ENCODE assay signal across 16 mouse cellular contexts in genomic region chr9:92217484-92217883, GRCm38 (mm10). TPM values are rescaled to one million over a fixed set of nuclear protein-coding genes. Genes with fewer than 3 reads are reported as not detected.
A peak's percentile ranks its signal among the peaks of the same experiment; 100 is the strongest.
DNase-seq lines count a peak whose midpoint lies in the region; ATAC-seq and TF ChIP-seq lines count a peak whose summit lies in the region.
"Had no signal": no experiment of that assay in that cellular context is flagged by ENCODE, and none has a peak within 500 bp of the region (broad histone marks: within the 10 kb centered on the region; RNA-seq: fewer than 3 reads in every experiment).

No protein-coding gene starts in this region.

- peak; percentile 52 for DNase-seq in hindbrain, embryonic 14.5 days (ENCODE audit: low spot score)
- DNase-seq in lung, embryonic 14.5 days: peak; percentile 70
- no peak for DNase-seq in lung, postnatal 14 days
- peak; percentile 67 for DNase-seq in midbrain, postnatal 0 days (ENCODE audit: low spot score)
- DNase-seq in adrenal gland, postnatal 14 days: no peak
- DNase-seq: right cerebral cortex, postnatal 14 days had no signal

- no peak for ATAC-seq in hindbrain, embryonic 14.5 days (ENCODE audit: low FRiP score)
- no peak; the same call in 1 of the 2 replicates for ATAC-seq in hindbrain, embryonic 16.5 days
- peak; percentile 38; the same call in 1 of the 2 replicates for ATAC-seq in lung, embryonic 14.5 days (ENCODE audit: insufficient read depth)
- ATAC-seq in activated CD4-positive, CD25-positive, alpha-beta regulatory T cell, adult 4 months: peak; percentile 71
- ATAC-seq in midbrain, postnatal 0 days (ENCODE audit: low FRiP score): 0 out of 2 replicates have a peak, but pooled peaks have one; percentile 41
- ATAC-seq in megakaryocyte, adult 5-6 weeks (ENCODE audit: poor library complexity, severe bottlenecking): no peak

- TF ChIP-seq CTCF in lung, embryonic 14.5 days (IDR thresholded peaks at IDR 0.05; ENCODE audit: low read depth): peak; percentile 21; the same call in 1 of the 2 replicates
- peak; percentile 72 for TF ChIP-seq CTCF in midbrain, postnatal 0 days (IDR thresholded peaks at IDR 0.05)

- H3K27ac ChIP-seq in hindbrain, embryonic 14.5 days: no peak overlapping the region
- no peak overlapping the region for H3K27ac ChIP-seq in hindbrain, embryonic 16.5 days (ENCODE audit: low read depth, low read length)
- H3K27ac ChIP-seq in lung, embryonic 14.5 days (ENCODE audit: low read depth): no peak overlapping the region
- no peak overlapping the region for H3K27ac ChIP-seq in midbrain, postnatal 0 days (ENCODE audit: low read depth, low read length)
- H3K27ac ChIP-seq: forebrain, embryonic 10.5 days had no signal

- H3K4me3 ChIP-seq in hindbrain, embryonic 14.5 days (replicated peaks; ENCODE audit: low read length): no peak overlapping the region
- H3K4me3 ChIP-seq in hindbrain, embryonic 16.5 days (ENCODE audit: low read length): no peak overlapping the region
- H3K4me3 ChIP-seq in lung, embryonic 14.5 days (ENCODE audit: low read depth, low read length): no peak overlapping the region
- H3K4me3 ChIP-seq in midbrain, postnatal 0 days (ENCODE audit: low read depth, low read length): no peak overlapping the region
- H3K4me3 ChIP-seq: forebrain, embryonic 10.5 days; myocyte had no signal

- no peaks in the 10 kb centered on the region for H3K4me1 ChIP-seq in hindbrain, embryonic 14.5 days (replicated peaks; ENCODE audit: control insufficient read depth, insufficient read depth, low read length)
- H3K4me1 ChIP-seq in hindbrain, embryonic 16.5 days (ENCODE audit: control insufficient read depth, insufficient read depth, low read depth, low read length): no peaks in the 10 kb centered on the region
- no peaks in the 10 kb centered on the region for H3K4me1 ChIP-seq in lung, embryonic 14.5 days (ENCODE audit: insufficient read depth)
- no peaks in the 10 kb centered on the region for H3K4me1 ChIP-seq in midbrain, postnatal 0 days (ENCODE audit: insufficient read depth, low read length)
- H3K4me1 ChIP-seq: forebrain, embryonic 10.5 days had no signal

- H3K9me3 ChIP-seq in hindbrain, embryonic 14.5 days (ENCODE audit: control insufficient read depth, low read length): no peaks in the 10 kb centered on the region
- no peaks in the 10 kb centered on the region for H3K9me3 ChIP-seq in hindbrain, embryonic 16.5 days (ENCODE audit: control insufficient read depth, low read length)
- H3K9me3 ChIP-seq in lung, embryonic 14.5 days (ENCODE audit: low read depth, low read length): no peaks in the 10 kb centered on the region
- H3K9me3 ChIP-seq in midbrain, postnatal 0 days (ENCODE audit: low read length): no peaks in the 10 kb centered on the region
- H3K9me3 ChIP-seq: forebrain, embryonic 10.5 days had no signal

- WGBS in hindbrain, embryonic 14.5 days: 78% methylated on average over 4 of the region's 4 CpGs
- 57% methylated on average over 4 of the region's 4 CpGs for WGBS in hindbrain, embryonic 16.5 days
- WGBS in lung, embryonic 14.5 days: 40% methylated on average over 4 of the region's 4 CpGs
- 39% methylated on average over 4 of the region's 4 CpGs for WGBS in midbrain, postnatal 0 days

- no peaks in the 10 kb centered on the region for H3K27me3 ChIP-seq in hindbrain, embryonic 14.5 days (ENCODE audit: control insufficient read depth, insufficient read depth, low read length)
- H3K27me3 ChIP-seq in hindbrain, embryonic 16.5 days (replicated peaks; ENCODE audit: control insufficient read depth, insufficient read depth, low read length): no peaks in the 10 kb centered on the region
- no peaks in the 10 kb centered on the region for H3K27me3 ChIP-seq in lung, embryonic 14.5 days (ENCODE audit: insufficient read depth, low read length)
- no peaks in the 10 kb centered on the region for H3K27me3 ChIP-seq in midbrain, postnatal 0 days (ENCODE audit: insufficient read depth, low read length)

- no peaks in the 10 kb centered on the region for H3K36me3 ChIP-seq in hindbrain, embryonic 14.5 days (replicated peaks; ENCODE audit: control insufficient read depth, insufficient read depth)
- no peaks in the 10 kb centered on the region for H3K36me3 ChIP-seq in hindbrain, embryonic 16.5 days (ENCODE audit: control insufficient read depth, insufficient read depth, low read length)
- no peaks in the 10 kb centered on the region for H3K36me3 ChIP-seq in lung, embryonic 14.5 days (ENCODE audit: insufficient read depth)
- no peaks in the 10 kb centered on the region for H3K36me3 ChIP-seq in midbrain, postnatal 0 days (ENCODE audit: insufficient read depth, low read length)
- H3K36me3 ChIP-seq: forebrain, embryonic 10.5 days had no signal

- H3K4me2 ChIP-seq in hindbrain, embryonic 14.5 days (replicated peaks): no peak overlapping the region
- no peak overlapping the region for H3K4me2 ChIP-seq in hindbrain, embryonic 16.5 days (ENCODE audit: low read length)
- H3K4me2 ChIP-seq in lung, embryonic 14.5 days: no peak overlapping the region
- H3K4me2 ChIP-seq in midbrain, postnatal 0 days (ENCODE audit: low read depth, low read length, poor library complexity, severe bottlenecking): no peak overlapping the region
- H3K4me2 ChIP-seq: heart, embryonic 11.5 days had no signal

- no peak overlapping the region for H3K9ac ChIP-seq in hindbrain, embryonic 14.5 days
- no peak overlapping the region for H3K9ac ChIP-seq in hindbrain, embryonic 16.5 days (ENCODE audit: low read depth, low read length)
- H3K9ac ChIP-seq in lung, embryonic 14.5 days: no peak overlapping the region
- no peak overlapping the region for H3K9ac ChIP-seq in midbrain, postnatal 0 days (replicated peaks; ENCODE audit: low read length, poor library complexity, severe bottlenecking)

RNA-seq across cellular contexts. Expression of gene Plscr5, which starts 24.7 kb away (rescaled TPM):
- 0.35 and 0.48 TPM in 2 replicates for polyA plus RNA-seq in hindbrain, embryonic 14.5 days (2014; fragmentation: Nextera tagmentation; extraction: Ambion mirVana)
- polyA plus RNA-seq in hindbrain, embryonic 16.5 days (2015; fragmentation: Nextera tagmentation; extraction: Ambion mirVana): 0.55 and 0.56 TPM in 2 replicates
- polyA plus RNA-seq in lung, embryonic 14.5 days (2014; fragmentation: Nextera tagmentation; extraction: Ambion mirVana): not detected in 2 replicates
- polyA plus RNA-seq in activated CD4-positive, CD25-positive, alpha-beta regulatory T cell, adult 4 months (2017; shearing (Covaris generic)): not detected
- total RNA-seq in midbrain, postnatal 0 days (2014; rRNA removed): 0.47 TPM in 1 of 2 replicates, not detected in the other
- polyA plus RNA-seq in midbrain, postnatal 0 days (2015; fragmentation: Nextera tagmentation; extraction: Ambion mirVana): 0.79 and 0.85 TPM in 2 replicates
- not detected in 2 replicates for total RNA-seq in megakaryocyte, adult 5-6 weeks (2015)
- total RNA-seq in megakaryocyte, adult 5-6 weeks (2017): not detected in 2 replicates
- not detected in 2 replicates for total RNA-seq in adrenal gland, postnatal 14 days (2021)
- total RNA-seq: ES-E14 had no signal
- polyA plus RNA-seq: forebrain, embryonic 10.5 days; heart, embryonic 11.5 days; intestine, embryonic 14.5 days; limb, embryonic 11.5 days; myocyte; testis, adult 2 months had no signal

RNA-seq across cellular contexts. Expression of gene Plscr1, which starts 32.1 kb away (rescaled TPM):
- polyA plus RNA-seq in hindbrain, embryonic 14.5 days (2014; fragmentation: Nextera tagmentation; extraction: Ambion mirVana): 8.3 and 8.4 TPM in 2 replicates
- 9.3 and 10.4 TPM in 2 replicates for polyA plus RNA-seq in hindbrain, embryonic 16.5 days (2015; fragmentation: Nextera tagmentation; extraction: Ambion mirVana)
- 28.7 and 29.5 TPM in 2 replicates for polyA plus RNA-seq in lung, embryonic 14.5 days (2014; fragmentation: Nextera tagmentation; extraction: Ambion mirVana)
- polyA plus RNA-seq in activated CD4-positive, CD25-positive, alpha-beta regulatory T cell, adult 4 months (2017; shearing (Covaris generic)): 10 to 100 TPM; 75.5 to 98.7 TPM
- total RNA-seq in midbrain, postnatal 0 days (2014; rRNA removed): 6.3 and 6.6 TPM in 2 replicates
- polyA plus RNA-seq in midbrain, postnatal 0 days (2015; fragmentation: Nextera tagmentation; extraction: Ambion mirVana): 6.7 and 8.5 TPM in 2 replicates
- total RNA-seq in megakaryocyte, adult 5-6 weeks (2015): 25.7 and 35.0 TPM in 2 replicates
- 19.8 and 19.9 TPM in 2 replicates for total RNA-seq in megakaryocyte, adult 5-6 weeks (2017)
- 8.5 and 11.5 TPM in 2 replicates for total RNA-seq in adrenal gland, postnatal 14 days (2021)

RNA-seq across cellular contexts. Expression of gene Plscr2, which starts 57.9 kb away (rescaled TPM):
- polyA plus RNA-seq in hindbrain, embryonic 14.5 days (2014; fragmentation: Nextera tagmentation; extraction: Ambion mirVana): 0.61 and 0.71 TPM in 2 replicates
- polyA plus RNA-seq in hindbrain, embryonic 16.5 days (2015; fragmentation: Nextera tagmentation; extraction: Ambion mirVana): 0.78 and 0.86 TPM in 2 replicates
- polyA plus RNA-seq in lung, embryonic 14.5 days (2014; fragmentation: Nextera tagmentation; extraction: Ambion mirVana): 2.0 and 2.6 TPM in 2 replicates
- polyA plus RNA-seq in activated CD4-positive, CD25-positive, alpha-beta regulatory T cell, adult 4 months (2017; shearing (Covaris generic)): not detected
- 1.9 TPM in 2 replicates for total RNA-seq in midbrain, postnatal 0 days (2014; rRNA removed)
- polyA plus RNA-seq in midbrain, postnatal 0 days (2015; fragmentation: Nextera tagmentation; extraction: Ambion mirVana): 1.5 and 1.8 TPM in 2 replicates
- not detected in 2 replicates for total RNA-seq in megakaryocyte, adult 5-6 weeks (2015)
- total RNA-seq in megakaryocyte, adult 5-6 weeks (2017): not detected in 2 replicates
- total RNA-seq in adrenal gland, postnatal 14 days (2021): 9.8 and 9.9 TPM in 2 replicates

Comparison
In these comparisons a context has a peak if more than half of its experiments do, and no peak if none do; other contexts are left out.
1. DNase-seq: peak in hindbrain, embryonic 14.5 days (single experiment), lung, embryonic 14.5 days (single experiment) and midbrain, postnatal 0 days (single experiment); none in lung, postnatal 14 days (single experiment) and adrenal gland, postnatal 14 days (single experiment).
2. ATAC-seq: peak in lung, embryonic 14.5 days (single experiment), activated CD4-positive, CD25-positive, alpha-beta regulatory T cell, adult 4 months (single experiment) and midbrain, postnatal 0 days (single experiment); none in hindbrain, embryonic 14.5 days (single experiment), hindbrain, embryonic 16.5 days (single experiment) and megakaryocyte, adult 5-6 weeks (single experiment).